In the genomic region with DNA sequence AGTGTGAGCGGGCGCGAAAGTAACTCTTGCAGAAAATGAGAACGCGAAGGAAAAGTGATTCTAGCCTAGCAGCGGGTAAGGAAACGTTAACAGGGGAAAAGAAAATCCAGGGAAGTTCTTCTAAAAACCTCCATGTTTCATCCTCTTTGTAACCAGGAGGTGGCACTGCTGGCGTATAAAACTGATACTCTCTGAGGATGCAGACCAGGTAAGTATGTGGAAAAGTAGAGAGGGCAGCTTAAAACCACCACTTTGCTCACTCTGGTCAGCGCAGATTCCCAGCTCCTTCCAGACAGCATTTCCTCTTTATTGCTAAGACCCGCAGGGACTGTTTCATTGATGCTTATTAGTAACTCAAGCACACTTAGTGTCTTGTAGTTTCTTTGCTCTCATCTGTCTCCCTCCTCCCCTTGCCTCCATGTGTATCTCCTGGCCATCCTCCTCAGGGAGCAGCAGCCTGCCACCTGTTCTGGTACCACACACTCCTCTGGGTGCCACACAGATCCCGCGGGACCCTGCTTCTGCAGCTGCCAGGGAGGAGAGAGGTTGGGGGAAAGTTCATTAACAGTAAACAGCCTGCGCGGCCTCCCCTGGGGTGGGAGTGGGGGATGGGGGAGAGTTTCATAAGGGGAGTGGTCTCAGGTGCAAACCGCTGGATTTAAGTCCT, we compare ENCODE assay signal across 9 mouse cellular contexts. TPM values are rescaled to one million over a fixed set of nuclear protein-coding genes. Genes with fewer than 3 reads are reported as not detected.
DNase-seq lines count a peak whose midpoint lies in the region; ATAC-seq and TF ChIP-seq lines count a peak whose summit lies in the region.
"Had no signal": no experiment of that assay in that cellular context is flagged by ENCODE, and none has a peak within 500 bp of the region (broad histone marks: within the 10 kb centered on the region; RNA-seq: fewer than 3 reads in every experiment).

No protein-coding gene starts in this region.

- no peaks in the 10 kb centered on the region for H3K36me3 ChIP-seq in forebrain, postnatal 0 days (ENCODE audit: insufficient read depth)
- H3K36me3 ChIP-seq in kidney, postnatal 0 days (ENCODE audit: insufficient read depth, low read length) = no peaks in the 10 kb centered on the region
- H3K36me3 ChIP-seq: G1E had no signal

- ATAC-seq in forebrain, postnatal 0 days = peak; percentile 63
- peak; percentile 82 for ATAC-seq in kidney, postnatal 0 days (replicated peaks; ENCODE audit: low FRiP score, low read depth)
- ATAC-seq in monocyte, adult 5-6 weeks (replicated peaks; ENCODE audit: insufficient number of reproducible peaks, low FRiP score, low TSS enrichment, poor library complexity, severe bottlenecking) = no peak

- peak; percentile 70 for TF ChIP-seq CTCF in forebrain, postnatal 0 days (IDR thresholded peaks at IDR 0.05; ENCODE audit: low read depth)
- TF ChIP-seq CTCF in kidney, postnatal 0 days (IDR thresholded peaks at IDR 0.05; ENCODE audit: low read depth) = peak; percentile 74

- H3K9ac ChIP-seq in forebrain, postnatal 0 days = no peak overlapping the region
- H3K9ac ChIP-seq in kidney, postnatal 0 days (ENCODE audit: low read depth, low read length) = no peak overlapping the region

- no peaks in the 10 kb centered on the region for H3K4me1 ChIP-seq in forebrain, postnatal 0 days (ENCODE audit: insufficient read depth)
- no peaks in the 10 kb centered on the region for H3K4me1 ChIP-seq in kidney, postnatal 0 days (replicated peaks; ENCODE audit: insufficient read depth, low read length)

- no peak overlapping the region for H3K4me2 ChIP-seq in forebrain, postnatal 0 days (ENCODE audit: low read depth)
- peak overlapping the region; percentile 24; the same call in 1 of the 2 replicates for H3K4me2 ChIP-seq in kidney, postnatal 0 days (ENCODE audit: low read length)

- peak; percentile 65 to 67 for DNase-seq in cerebellum, postnatal 14 days
- DNase-seq in cerebellum, adult 11 months = no peak
- DNase-seq in adrenal gland, postnatal 14 days = peak; percentile 57
- peak; percentile 63 for DNase-seq in forebrain, postnatal 0 days
- DNase-seq in kidney, postnatal 0 days (ENCODE audit: low spot score) = peak; percentile 69
- peak; percentile 12 to 16 for DNase-seq in lung, adult 18-20 months
- DNase-seq in retina, embryonic 14.5 days (ENCODE audit: low spot score) = peak; percentile 60

- 16% methylated on average over 15 of the region's 15 CpGs for WGBS in forebrain, postnatal 0 days
- 12% methylated on average over 15 of the region's 15 CpGs for WGBS in kidney, postnatal 0 days

- H3K27me3 ChIP-seq in forebrain, postnatal 0 days (ENCODE audit: insufficient read depth, low read length) = no peaks in the 10 kb centered on the region
- H3K27me3 ChIP-seq in kidney, postnatal 0 days (ENCODE audit: insufficient read depth, low read length) = no peaks in the 10 kb centered on the region

- H3K27ac ChIP-seq in forebrain, postnatal 0 days (ENCODE audit: low read depth, low read length) = no peak overlapping the region
- no peak overlapping the region for H3K27ac ChIP-seq in kidney, postnatal 0 days

- H3K4me3 ChIP-seq in forebrain, postnatal 0 days (ENCODE audit: low read depth, low read length) = no peak overlapping the region
- no peak overlapping the region for H3K4me3 ChIP-seq in kidney, postnatal 0 days (replicated peaks; ENCODE audit: low read depth, low read length)

- H3K9me3 ChIP-seq in forebrain, postnatal 0 days (ENCODE audit: low read length) = no peaks in the 10 kb centered on the region
- H3K9me3 ChIP-seq in kidney, postnatal 0 days (replicated peaks; ENCODE audit: low read length) = no peaks in the 10 kb centered on the region
- H3K9me3 ChIP-seq: G1E had no signal

RNA-seq across cellular contexts. Expression of a gene that starts 37.8 kb away (rescaled TPM):
- total RNA-seq in adrenal gland, postnatal 14 days (2021) = 15.6 and 16.9 TPM in 2 replicates
- 2.5 and 3.9 TPM in 2 replicates for total RNA-seq in forebrain, postnatal 0 days (2014; rRNA removed)
- 2.3 and 2.5 TPM in 2 replicates for polyA plus RNA-seq in forebrain, postnatal 0 days (2015; fragmentation: Nextera tagmentation; extraction: Ambion mirVana)
- 1.7 and 2.3 TPM in 2 replicates for polyA plus RNA-seq in kidney, postnatal 0 days (2015; fragmentation: Nextera tagmentation; extraction: Ambion mirVana)
- total RNA-seq in monocyte, adult 5-6 weeks (2017) = 0.53 to 1.4 TPM in 2 of 3 replicates, not detected in the other
